Mouse (Mus musculus): ENCODE measurements around the gene Vwa8. TPM values are rescaled to one million over a fixed set of nuclear protein-coding genes. Genes with fewer than 3 reads are reported as not detected.

The Vwa8 gene
- polyA plus RNA-seq, 1 experiment from 2014 or later: 5.5 TPM

- no peak for DNase-seq (ENCODE audit: low spot score)
- Histone ChIP-seq H3K36me3 (ENCODE audit: control insufficient read depth, insufficient read depth, low read length) (no peaks in the 10 kb centered on the region), H3K27ac (ENCODE audit: low read depth, low read length) (no peak overlapping the region), H3K4me3 (ENCODE audit: low read depth, low read length) (no peak overlapping the region), H3K9me3 (replicated peaks; ENCODE audit: control insufficient read depth, low read length) (no peaks in the 10 kb centered on the region), H3K27me3 (replicated peaks; ENCODE audit: control insufficient read depth, insufficient read depth, low read length) (no peaks in the 10 kb centered on the region), H3K4me1 (ENCODE audit: control insufficient read depth, insufficient read depth, low read length) (no peaks in the 10 kb centered on the region), H3K9ac (ENCODE audit: low read length) (no peak overlapping the region), H3K4me2 (ENCODE audit: low read length) (no peak overlapping the region)
- no peak for ATAC-seq
- 67% methylated on average over 3 of the region's 3 CpGs for WGBS
These were observed 261.2 kb downstream of the Vwa8 start for GRCm38 (mm10) chr14:79110012-79110411.

GRCm38 (mm10) chr14:79112050-79112449 lies 263.2 kb downstream of the Vwa8 start:
- H3K4me1 ChIP-seq (ENCODE audit: control insufficient read depth, insufficient read depth, low read length): no peaks in the 10 kb centered on the region
- ATAC-seq: no peak
- no peaks in the 10 kb centered on the region for H3K9me3 ChIP-seq (replicated peaks; ENCODE audit: control insufficient read depth, low read length)
- WGBS: 84% methylated on average over 6 of the region's 6 CpGs
- no peak overlapping the region for H3K4me2 ChIP-seq (ENCODE audit: low read length)
- H3K36me3 ChIP-seq (ENCODE audit: control insufficient read depth, insufficient read depth, low read length): no peaks in the 10 kb centered on the region
- H3K27me3 ChIP-seq (replicated peaks; ENCODE audit: control insufficient read depth, insufficient read depth, low read length): no peaks in the 10 kb centered on the region
- no peak overlapping the region for H3K9ac ChIP-seq (ENCODE audit: low read length)
- H3K27ac ChIP-seq (ENCODE audit: low read depth, low read length): no peak overlapping the region
- no peak for DNase-seq (ENCODE audit: low spot score)
- no peak overlapping the region for H3K4me3 ChIP-seq (ENCODE audit: low read depth, low read length)

- no peaks in the 10 kb centered on the region for H3K4me1 ChIP-seq (ENCODE audit: control insufficient read depth, insufficient read depth, low read length)
- H3K9ac ChIP-seq (ENCODE audit: low read length): no peak overlapping the region
- ATAC-seq: no peak
- DNase-seq (ENCODE audit: low spot score): no peak
- 80% methylated on average over 11 of the region's 11 CpGs for WGBS
- no peak overlapping the region for H3K4me2 ChIP-seq (ENCODE audit: low read length)
- no peaks in the 10 kb centered on the region for H3K36me3 ChIP-seq (ENCODE audit: control insufficient read depth, insufficient read depth, low read length)
- H3K27me3 ChIP-seq (replicated peaks; ENCODE audit: control insufficient read depth, insufficient read depth, low read length): no peaks in the 10 kb centered on the region
- H3K4me3 ChIP-seq (ENCODE audit: low read depth, low read length): no peak overlapping the region
- H3K9me3 ChIP-seq (replicated peaks; ENCODE audit: control insufficient read depth, low read length): no peaks in the 10 kb centered on the region
- H3K27ac ChIP-seq (ENCODE audit: low read depth, low read length): no peak overlapping the region
These were observed 265.9 kb downstream of the Vwa8 start for GRCm38 (mm10) chr14:79114526-79115383.

- ATAC-seq: no peak
- no peaks in the 10 kb centered on the region for H3K9me3 ChIP-seq (replicated peaks; ENCODE audit: control insufficient read depth, low read length)
- 94% methylated on average over 7 of the region's 7 CpGs for WGBS
These were observed 269.6 kb downstream of the Vwa8 start for GRCm38 (mm10) chr14:79118457-79118856.

GRCm38 (mm10) chr14:79119354-79119753 lies 270.5 kb downstream of the Vwa8 start:
- H3K27ac ChIP-seq (ENCODE audit: low read depth, low read length): no peak overlapping the region
- H3K4me2 ChIP-seq (ENCODE audit: low read length): no peak overlapping the region
- no peaks in the 10 kb centered on the region for H3K4me1 ChIP-seq (ENCODE audit: control insufficient read depth, insufficient read depth, low read length)
- DNase-seq (ENCODE audit: low spot score) (no peak), ATAC-seq (no peak)
- no peaks in the 10 kb centered on the region for H3K36me3 ChIP-seq (ENCODE audit: control insufficient read depth, insufficient read depth, low read length)
- no peak overlapping the region for H3K4me3 ChIP-seq (ENCODE audit: low read depth, low read length)
- no peaks in the 10 kb centered on the region for H3K27me3 ChIP-seq (replicated peaks; ENCODE audit: control insufficient read depth, insufficient read depth, low read length)
- no peaks in the 10 kb centered on the region for H3K9me3 ChIP-seq (replicated peaks; ENCODE audit: control insufficient read depth, low read length)
- H3K9ac ChIP-seq (ENCODE audit: low read length): no peak overlapping the region
- WGBS: 84% methylated on average over 9 of the region's 9 CpGs

More at GRCm38 (mm10) chr14:79118457-79118856, 269.6 kb downstream of the Vwa8 start:
- DNase-seq (ENCODE audit: low spot score): no peak
- H3K27me3 ChIP-seq (replicated peaks; ENCODE audit: control insufficient read depth, insufficient read depth, low read length): no peaks in the 10 kb centered on the region
- H3K27ac ChIP-seq (ENCODE audit: low read depth, low read length): no peak overlapping the region
- H3K4me2 ChIP-seq (ENCODE audit: low read length): no peak overlapping the region
- H3K36me3 ChIP-seq (ENCODE audit: control insufficient read depth, insufficient read depth, low read length): no peaks in the 10 kb centered on the region
- H3K9ac ChIP-seq (ENCODE audit: low read length): no peak overlapping the region
- no peaks in the 10 kb centered on the region for H3K4me1 ChIP-seq (ENCODE audit: control insufficient read depth, insufficient read depth, low read length)
- H3K4me3 ChIP-seq (ENCODE audit: low read depth, low read length): no peak overlapping the region

- no peaks in the 10 kb centered on the region for H3K27me3 ChIP-seq (replicated peaks; ENCODE audit: control insufficient read depth, insufficient read depth, low read length)
These were observed 271.8 kb downstream of the Vwa8 start for GRCm38 (mm10) chr14:79120681-79121080.

GRCm38 (mm10) chr14:79123466-79123865 lies 274.6 kb downstream of the Vwa8 start:
- Histone ChIP-seq H3K9ac (ENCODE audit: low read length) (no peak overlapping the region), H3K27me3 (replicated peaks; ENCODE audit: control insufficient read depth, insufficient read depth, low read length) (no peaks in the 10 kb centered on the region), H3K27ac (ENCODE audit: low read depth, low read length) (no peak overlapping the region), H3K9me3 (replicated peaks; ENCODE audit: control insufficient read depth, low read length) (no peaks in the 10 kb centered on the region), H3K4me2 (ENCODE audit: low read length) (no peak overlapping the region), H3K4me1 (ENCODE audit: control insufficient read depth, insufficient read depth, low read length) (no peaks in the 10 kb centered on the region), H3K36me3 (ENCODE audit: control insufficient read depth, insufficient read depth, low read length) (no peaks in the 10 kb centered on the region), H3K4me3 (ENCODE audit: low read depth, low read length) (no peak overlapping the region)
- DNase-seq (ENCODE audit: low spot score): no peak
- ATAC-seq: no peak
- WGBS: 93% methylated on average over 8 of the region's 8 CpGs

More at GRCm38 (mm10) chr14:79120681-79121080, 271.8 kb downstream of the Vwa8 start:
- Histone ChIP-seq H3K36me3 (ENCODE audit: control insufficient read depth, insufficient read depth, low read length) (no peaks in the 10 kb centered on the region), H3K4me1 (ENCODE audit: control insufficient read depth, insufficient read depth, low read length) (no peaks in the 10 kb centered on the region), H3K9me3 (replicated peaks; ENCODE audit: control insufficient read depth, low read length) (no peaks in the 10 kb centered on the region), H3K4me3 (ENCODE audit: low read depth, low read length) (no peak overlapping the region), H3K4me2 (ENCODE audit: low read length) (no peak overlapping the region), H3K9ac (ENCODE audit: low read length) (no peak overlapping the region), H3K27ac (ENCODE audit: low read depth, low read length) (no peak overlapping the region)
- WGBS: 87% methylated on average over 11 of the region's 11 CpGs
- DNase-seq (ENCODE audit: low spot score) (no peak), ATAC-seq (no peak)

GRCm38 (mm10) chr14:79124643-79125042 lies 275.8 kb downstream of the Vwa8 start:
- no peak overlapping the region for H3K4me3 ChIP-seq (ENCODE audit: low read depth, low read length)
- H3K4me2 ChIP-seq (ENCODE audit: low read length): no peak overlapping the region
- peak; percentile 85 for DNase-seq (ENCODE audit: low spot score)
- ATAC-seq: peak; percentile 74
- H3K27ac ChIP-seq (ENCODE audit: low read depth, low read length): no peak overlapping the region
- no peaks in the 10 kb centered on the region for H3K4me1 ChIP-seq (ENCODE audit: control insufficient read depth, insufficient read depth, low read length)
- H3K9ac ChIP-seq (ENCODE audit: low read length): no peak overlapping the region
- no peaks in the 10 kb centered on the region for H3K27me3 ChIP-seq (replicated peaks; ENCODE audit: control insufficient read depth, insufficient read depth, low read length)
- no peaks in the 10 kb centered on the region for H3K9me3 ChIP-seq (replicated peaks; ENCODE audit: control insufficient read depth, low read length)
- H3K36me3 ChIP-seq (ENCODE audit: control insufficient read depth, insufficient read depth, low read length): no peaks in the 10 kb centered on the region
- 38% methylated on average over 5 of the region's 5 CpGs for WGBS

- WGBS: 89% methylated on average over 5 of the region's 5 CpGs
- no peak overlapping the region for H3K4me2 ChIP-seq (ENCODE audit: low read length)
- ATAC-seq: no peak
- no peak overlapping the region for H3K27ac ChIP-seq (ENCODE audit: low read depth, low read length)
- no peak overlapping the region for H3K9ac ChIP-seq (ENCODE audit: low read length)
- no peaks in the 10 kb centered on the region for H3K36me3 ChIP-seq (ENCODE audit: control insufficient read depth, insufficient read depth, low read length)
- no peaks in the 10 kb centered on the region for H3K9me3 ChIP-seq (replicated peaks; ENCODE audit: control insufficient read depth, low read length)
- no peaks in the 10 kb centered on the region for H3K4me1 ChIP-seq (ENCODE audit: control insufficient read depth, insufficient read depth, low read length)
- no peak for DNase-seq (ENCODE audit: low spot score)
- H3K4me3 ChIP-seq (ENCODE audit: low read depth, low read length): no peak overlapping the region
- H3K27me3 ChIP-seq (replicated peaks; ENCODE audit: control insufficient read depth, insufficient read depth, low read length): no peaks in the 10 kb centered on the region
These were observed 277.3 kb downstream of the Vwa8 start for GRCm38 (mm10) chr14:79126176-79126575.

All from forebrain, embryonic 14.5 days (tissue).